ENCODE assay signal across 9 mouse cellular contexts in genomic region chr13:51839250-51840026, GRCm38 (mm10). TPM values are rescaled to one million over a fixed set of nuclear protein-coding genes. Genes with fewer than 3 reads are reported as not detected.
DNase-seq lines count a peak whose midpoint lies in the region; ATAC-seq and TF ChIP-seq lines count a peak whose summit lies in the region.
"Had no signal": no experiment of that assay in that cellular context is flagged by ENCODE, and none has a peak within 500 bp of the region (broad histone marks: within the 10 kb centered on the region; RNA-seq: fewer than 3 reads in every experiment).

No protein-coding gene starts in this region.

- H3K27me3 ChIP-seq in heart, embryonic 10.5 days (ENCODE audit: insufficient read depth, poor library complexity, severe bottlenecking): peaks cover 31% of the 10 kb centered on the region
- no peaks in the 10 kb centered on the region; a peak in 1 of 4 replicates for H3K27me3 ChIP-seq in MEL (ENCODE audit: control insufficient read depth in 1 of 2, insufficient read depth in 2 of 2, low read length in 2 of 2)
- peaks cover 2% of the 10 kb centered on the region; the same call in 1 of the 2 replicates for H3K27me3 ChIP-seq in embryonic facial prominence, embryonic 11.5 days (ENCODE audit: control insufficient read depth, insufficient read depth, low read length)

- no peak for TF ChIP-seq POLR2A in MEL (IDR thresholded peaks at IDR 0.05; ENCODE audit: control insufficient read depth in 1 of 2, insufficient read depth in 1 of 2, low read depth in 1 of 2, low read length in 2 of 2, poor library complexity in 1 of 2)

- peak; percentile 79 to 92 (median 89) for TF ChIP-seq CTCF in MEL (IDR thresholded peaks at IDR 0.05 in 2 of 3, conservative IDR thresholded peaks at IDR 0.05 in 1 of 3; ENCODE audit: control insufficient read depth in 1 of 3, insufficient read depth in 1 of 3, low read depth in 2 of 3, low read length in 3 of 3, poor library complexity in 1 of 3, severe bottlenecking in 1 of 3)

- peak; percentile 56 for DNase-seq in heart, postnatal 4 days
- DNase-seq in heart, embryonic 10.5 days (ENCODE audit: low spot score): no peak
- DNase-seq in A20 (ENCODE audit: low read depth, low spot score): peak; percentile 65
- DNase-seq in MEL (ENCODE audit: low read depth, low spot score): peak; percentile 79
- DNase-seq in embryonic facial prominence, embryonic 11.5 days (ENCODE audit: low spot score): peak; percentile 79
- DNase-seq in kidney, postnatal 36 days: peak; percentile 60 to 61
- no peak for DNase-seq in gastrocnemius, postnatal 14 days

- ATAC-seq in embryonic facial prominence, embryonic 11.5 days (replicated peaks; ENCODE audit: insufficient number of reproducible peaks, low FRiP score, low TSS enrichment, low read depth): no peak
- peak; percentile 48; the same call in 1 of the 2 replicates for ATAC-seq in monocyte, adult 5-6 weeks (replicated peaks; ENCODE audit: insufficient number of reproducible peaks, low FRiP score, low TSS enrichment, poor library complexity, severe bottlenecking)

- 0 out of 4 replicates have a peak, but pooled peaks of 1 of the 2 experiments have one; percentile 11 for TF ChIP-seq EP300 in MEL (IDR thresholded peaks at IDR 0.05; ENCODE audit: low read depth in 1 of 2, low read length in 2 of 2)

- no peak overlapping the region for H3K4me3 ChIP-seq in heart, embryonic 10.5 days
- no peak overlapping the region for H3K4me3 ChIP-seq in MEL (ENCODE audit: control insufficient read depth in 1 of 2, insufficient read depth in 1 of 2, low read depth in 2 of 2, low read length in 2 of 2)
- no peak overlapping the region for H3K4me3 ChIP-seq in embryonic facial prominence, embryonic 11.5 days (ENCODE audit: low read depth, low read length)
- H3K4me3 ChIP-seq: limb, embryonic 15.5 days had no signal

- no peaks in the 10 kb centered on the region for H3K79me2 ChIP-seq in MEL (ENCODE audit: control insufficient read depth, insufficient read depth, low read length, poor library complexity)

- H3K27ac ChIP-seq in heart, embryonic 10.5 days: no peak overlapping the region
- H3K27ac ChIP-seq in MEL (ENCODE audit: control insufficient read depth, low read depth, low read length): no peak overlapping the region
- H3K27ac ChIP-seq in embryonic facial prominence, embryonic 11.5 days (replicated peaks; ENCODE audit: low read depth, low read length): no peak overlapping the region
- H3K27ac ChIP-seq: limb, embryonic 15.5 days had no signal

- H3K36me3 ChIP-seq in heart, embryonic 10.5 days: no peaks in the 10 kb centered on the region
- H3K36me3 ChIP-seq in MEL (ENCODE audit: control insufficient read depth in 1 of 2, insufficient read depth in 2 of 2, low read length in 2 of 2): peaks cover 0 to 2% of the 10 kb centered on the region in 2 experiments; a peak in 1 of 4 replicates
- H3K36me3 ChIP-seq in embryonic facial prominence, embryonic 11.5 days (replicated peaks; ENCODE audit: control insufficient read depth, insufficient read depth, low read depth, low read length): no peaks in the 10 kb centered on the region
- H3K36me3 ChIP-seq: limb, embryonic 15.5 days had no signal

- intact Hi-C loops in gastrocnemius, postnatal 14 days (cut with DNase I; ENCODE audit: low total_unique reads): loop anchor here (5.0 to 10.0 kb wide), 4 partner anchors 185 to 785 kb away; partner anchors contain the start of gene Diras2

- no peak overlapping the region for H3K4me2 ChIP-seq in embryonic facial prominence, embryonic 11.5 days (ENCODE audit: low read depth, low read length)
- H3K4me2 ChIP-seq: limb, embryonic 15.5 days had no signal

- 19% methylated on average over 8 of the region's 8 CpGs for WGBS in heart, embryonic 10.5 days
- 22% methylated on average over 8 of the region's 8 CpGs for WGBS in embryonic facial prominence, embryonic 11.5 days

- peak; percentile 98 for TF ChIP-seq RAD21 in MEL (IDR thresholded peaks at IDR 0.05; ENCODE audit: low read depth, low read length)

- peaks cover 49% of the 10 kb centered on the region for H3K4me1 ChIP-seq in heart, embryonic 10.5 days
- peaks cover 6 to 26% of the 10 kb centered on the region in 2 experiments for H3K4me1 ChIP-seq in MEL (ENCODE audit: control insufficient read depth in 1 of 2, insufficient read depth in 2 of 2, low read length in 2 of 2)
- H3K4me1 ChIP-seq in embryonic facial prominence, embryonic 11.5 days (ENCODE audit: control insufficient read depth, insufficient read depth, low read length): peaks cover 2% of the 10 kb centered on the region

- H3K9me3 ChIP-seq in heart, embryonic 10.5 days: no peaks in the 10 kb centered on the region
- H3K9me3 ChIP-seq in MEL (replicated peaks; ENCODE audit: insufficient read depth, low read length): no peaks in the 10 kb centered on the region
- no peaks in the 10 kb centered on the region for H3K9me3 ChIP-seq in embryonic facial prominence, embryonic 11.5 days (replicated peaks; ENCODE audit: control insufficient read depth, low read length)
- H3K9me3 ChIP-seq: limb, embryonic 15.5 days had no signal

- H3K9ac ChIP-seq in MEL (ENCODE audit: control insufficient read depth, low read depth, low read length, poor library complexity, severe bottlenecking): no peak overlapping the region
- H3K9ac ChIP-seq in embryonic facial prominence, embryonic 11.5 days (replicated peaks; ENCODE audit: low read length): no peak overlapping the region
- H3K9ac ChIP-seq: limb, embryonic 15.5 days had no signal

TF ChIP-seq in MEL, 35 proteins besides CTCF, POLR2A, EP300 and RAD21:
- TF ChIP-seq ZNF384 (IDR thresholded peaks at IDR 0.05; ENCODE audit: low read depth, low read length) (no peak), SMC3 (IDR thresholded peaks at IDR 0.05; ENCODE audit: low read depth, low read length) (peak; percentile 87), JUND (IDR thresholded peaks at IDR 0.05; ENCODE audit: low read depth, low read length) (no peak), HCFC1 (IDR thresholded peaks at IDR 0.05; ENCODE audit: low read depth, low read length) (no peak), RCOR1 (IDR thresholded peaks at IDR 0.05; ENCODE audit: low read depth, low read length) (no peak), MXI1 (IDR thresholded peaks at IDR 0.05; ENCODE audit: low read depth, low read length) (no peak), USF2 (IDR thresholded peaks at IDR 0.05; ENCODE audit: borderline replicate concordance in 1 of 2, insufficient read depth in 1 of 2, low read depth in 1 of 2, low read length in 2 of 2) (no peak), POLR2AphosphoS5 (IDR thresholded peaks at IDR 0.05; ENCODE audit: borderline replicate concordance, low read depth, low read length) (no peak), ELF1 (IDR thresholded peaks at IDR 0.05; ENCODE audit: low read depth, low read length) (no peak), GATA1 (IDR thresholded peaks at IDR 0.05; ENCODE audit: low read depth, low read length) (0 out of 2 replicates have a peak, but pooled peaks have one; percentile 10), MYC (IDR thresholded peaks at IDR 0.05; ENCODE audit: low read depth, low read length) (no peak), MAX (IDR thresholded peaks at IDR 0.05; ENCODE audit: low read length) (no peak), POLR2AphosphoS2 (IDR thresholded peaks at IDR 0.05; ENCODE audit: low read length) (no peak), SIN3A (IDR thresholded peaks at IDR 0.05; ENCODE audit: low read length) (peak; percentile 41; the same call in 1 of the 2 replicates), ZC3H11A (IDR thresholded peaks at IDR 0.05; ENCODE audit: low read depth, low read length) (peak; percentile 91), NRF1 (IDR thresholded peaks at IDR 0.05; ENCODE audit: insufficient read depth, low read depth, low read length, poor library complexity, severe bottlenecking) (no peak), KAT2A (conservative IDR thresholded peaks at IDR 0.05; ENCODE audit: low read depth, low read length) (no peak), CHD1 (IDR thresholded peaks at IDR 0.05; ENCODE audit: low read depth, low read length) (no peak), UBTF (IDR thresholded peaks at IDR 0.05; ENCODE audit: borderline replicate concordance, insufficient read depth, low read depth, low read length) (no peak), ETS1 (IDR thresholded peaks at IDR 0.05; ENCODE audit: low read depth, low read length) (no peak), CHD2 (IDR thresholded peaks at IDR 0.05; ENCODE audit: low read length) (no peak)

RNA-seq across cellular contexts. Expression of gene Gadd45g, which starts 7.0 kb away (rescaled TPM):
- total RNA-seq in heart, postnatal 4 days (2021): 10 to 100 TPM; 23.8 to 29.4 TPM
- 53.3 and 61.0 TPM in 2 replicates for polyA plus RNA-seq in heart, embryonic 10.5 days (2016; fragmentation: Nextera tagmentation; extraction: Ambion mirVana)
- total RNA-seq in MEL (2012; rRNA removed): 7.2 and 9.2 TPM in 2 replicates
- polyA plus RNA-seq in MEL (2012; ENCODE audit: insufficient read depth in 1 of 2, insufficient read length in 2 of 2, low read depth in 1 of 2, low replicate concordance in 2 of 2, missing spikeins in 1 of 2): 10 to 100 TPM in 1 of 2 experiments, not detected in 1; 11.0 TPM
- 57.1 and 62.0 TPM in 2 replicates for polyA plus RNA-seq in embryonic facial prominence, embryonic 11.5 days (2014; fragmentation: Nextera tagmentation; extraction: Ambion mirVana)
- total RNA-seq in monocyte, adult 5-6 weeks (2017): 17.5 to 34.3 TPM (median 24.0 TPM) in 3 replicates
- 10 to 100 TPM; 10.1 to 33.9 TPM for total RNA-seq in gastrocnemius, postnatal 14 days (2021)

RNA-seq across cellular contexts. Expression of gene Sema4d, which starts 45.9 kb away (rescaled TPM):
- total RNA-seq in heart, postnatal 4 days (2021): 10 to 100 TPM; 54.7 to 61.4 TPM
- polyA plus RNA-seq in heart, embryonic 10.5 days (2016; fragmentation: Nextera tagmentation; extraction: Ambion mirVana): 8.7 and 13.1 TPM in 2 replicates
- 6.9 and 8.2 TPM in 2 replicates for total RNA-seq in MEL (2012; rRNA removed)
- polyA plus RNA-seq in MEL (2012; ENCODE audit: insufficient read depth in 1 of 2, insufficient read length in 2 of 2, low read depth in 1 of 2, low replicate concordance in 2 of 2, missing spikeins in 1 of 2): 10 to 100 TPM in 1 of 2 experiments, not detected in 1; 20.3 TPM
- 5.4 and 6.7 TPM in 2 replicates for polyA plus RNA-seq in embryonic facial prominence, embryonic 11.5 days (2014; fragmentation: Nextera tagmentation; extraction: Ambion mirVana)
- total RNA-seq in monocyte, adult 5-6 weeks (2017): 134 to 201 TPM (median 136 TPM) in 3 replicates
- total RNA-seq in gastrocnemius, postnatal 14 days (2021): 100 to 1,000 TPM; 126 to 130 TPM

Comparison
In these comparisons a context has a peak if more than half of its experiments do, and no peak if none do; other contexts are left out.
1. DNase-seq: peak in heart, postnatal 4 days (single experiment), A20 (single experiment), MEL (single experiment), embryonic facial prominence, embryonic 11.5 days (single experiment) and kidney, postnatal 36 days (2 of 2); none in heart, embryonic 10.5 days (single experiment) and gastrocnemius, postnatal 14 days (single experiment).